Mouse (Mus musculus) thymus, adult 2 months (tissue): ENCODE data around the gene Nectin4. TPM values are rescaled to one million over a fixed set of nuclear protein-coding genes. Genes with fewer than 3 reads are reported as not detected.

Experiments
- DNase-seq: peaks from one replicate; pipeline ENCODE4 v3.0.0; 2021
- H3K27ac ChIP-seq: fragments of 200-500 bp; 2 replicates; pipeline ENCODE4 v1.5.1; 2012; ENCODE audit warnings: low read length, control low read depth; ENCODE audit not compliant: control insufficient read depth, insufficient read depth
- H3K27me3 ChIP-seq: fragments of 200-500 bp; 2 replicates; pipeline ENCODE4 v1.6.1; 2012; ENCODE audit warnings: mild to moderate bottlenecking, low read length, moderate library complexity, mixed read lengths; ENCODE audit not compliant: control insufficient read depth, insufficient read depth
- H3K36me3 ChIP-seq: fragments of 200-500 bp; 2 replicates; pipeline ENCODE4 v1.6.1; 2012; ENCODE audit warnings: mild to moderate bottlenecking, low read length, moderate library complexity; ENCODE audit not compliant: control insufficient read depth, insufficient read depth
- H3K4me1 ChIP-seq: fragments of 200-500 bp; replicated peaks from 2 replicates; pipeline ENCODE4 v1.6.1; 2012; ENCODE audit warnings: low read length; ENCODE audit not compliant: control insufficient read depth, insufficient read depth
- H3K4me3 ChIP-seq: fragments of 200-500 bp; 2 replicates; pipeline ENCODE4 v1.5.1; 2012; ENCODE audit warnings: mild to moderate bottlenecking, low read length, control low read depth, moderate library complexity; ENCODE audit not compliant: control insufficient read depth, insufficient read depth
- CTCF ChIP-seq: fragments of 200-500 bp; IDR thresholded peaks from 2 replicates; pipeline ENCODE4 v1.5.1; 2012; ENCODE audit warnings: mild to moderate bottlenecking, control low read depth, low read length, moderate library complexity, borderline replicate concordance; ENCODE audit not compliant: control insufficient read depth, poor library complexity, insufficient read depth; ENCODE audit errors: extremely low read depth
- POLR2A ChIP-seq: fragments of 200-500 bp; IDR thresholded peaks from 2 replicates; pipeline ENCODE4 v1.6.1; 2012; ENCODE audit warnings: mild to moderate bottlenecking, low read length, control low read depth, moderate library complexity; ENCODE audit not compliant: control insufficient read depth, poor library complexity, insufficient read depth; ENCODE audit errors: extremely low read depth
- WGBS: fragments of 180-500 bp; shearing (Covaris S2); methylation state at CpG from one replicate; pipeline ENCODE4 v1.1.7; 2018; 5-methylcytosine and 5-hydroxymethylcytosine counted together
- polyA plus RNA-seq: library from polyadenylated mRNA; depleted of rRNA; stranded (reverse); fragments of >200 nt; gene quantifications from 2 replicates; pipeline ENCODE4 v1.2.3, GENCODE M21; 2012

Nectin4 gene
- polyA plus RNA-seq, 1 experiment: 3.5 TPM

DNA sequence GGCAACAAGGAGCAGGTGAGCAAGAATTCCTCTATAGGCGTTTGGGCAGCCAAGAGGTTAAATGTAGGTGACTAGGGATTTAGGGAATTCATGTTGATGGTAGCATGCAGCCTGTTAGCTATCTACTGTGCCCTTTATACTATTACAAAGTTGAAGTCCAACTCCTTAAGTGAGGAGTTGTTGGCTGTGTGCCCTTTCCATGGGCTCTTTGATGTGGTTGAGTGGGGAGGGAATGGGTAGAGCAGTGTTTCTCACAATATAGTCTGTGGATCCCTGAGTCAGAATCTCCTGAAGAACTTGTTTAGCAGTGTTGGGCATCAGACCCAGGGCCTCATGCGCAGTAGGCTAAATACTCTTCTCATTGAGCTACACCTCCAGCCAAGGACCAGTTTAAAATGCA is 13.1 kb upstream of the Nectin4 start:
- 89% methylated on average over 2 of the region's 2 CpGs for WGBS
- H3K4me3 ChIP-seq: no peak overlapping the region
- H3K27ac ChIP-seq: no peak overlapping the region
- H3K27me3 ChIP-seq: no peaks in the 10 kb centered on the region
- TF ChIP-seq CTCF: no peak
- H3K36me3 ChIP-seq: peaks cover 8% of the 10 kb centered on the region; the same call in 1 of the 2 replicates
- DNase-seq: no peak
- H3K4me1 ChIP-seq: peaks cover 6% of the 10 kb centered on the region

DNA sequence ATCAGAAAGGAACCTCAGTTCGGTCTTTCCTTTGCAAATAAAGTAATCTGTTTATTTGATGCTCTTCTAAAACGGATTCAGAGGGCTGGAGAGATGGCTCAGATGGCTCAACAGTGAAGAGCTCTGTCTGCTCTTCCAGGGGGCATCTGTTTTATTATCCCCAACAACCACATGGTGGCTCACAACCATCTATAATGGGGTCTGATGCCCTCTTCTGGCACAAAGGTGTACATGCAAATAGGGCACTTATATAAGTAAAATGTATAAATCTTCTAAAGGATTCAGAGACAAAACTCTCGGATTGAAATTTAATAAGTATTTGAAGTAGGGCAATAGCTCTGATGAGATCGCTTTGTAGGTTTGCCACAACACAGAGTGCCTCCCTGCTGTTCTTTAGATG is 11.5 kb upstream of the Nectin4 start:
- H3K36me3 ChIP-seq: peaks cover 8% of the 10 kb centered on the region; the same call in 1 of the 2 replicates
- no peak overlapping the region for H3K27ac ChIP-seq
- no peak overlapping the region for H3K4me3 ChIP-seq
- peaks cover 6% of the 10 kb centered on the region for H3K4me1 ChIP-seq
- no peaks in the 10 kb centered on the region for H3K27me3 ChIP-seq
- TF ChIP-seq CTCF (no peak), POLR2A (no peak)
- 65% methylated on average over 4 of the region's 4 CpGs for WGBS
- DNase-seq: peak; percentile 48

DNA sequence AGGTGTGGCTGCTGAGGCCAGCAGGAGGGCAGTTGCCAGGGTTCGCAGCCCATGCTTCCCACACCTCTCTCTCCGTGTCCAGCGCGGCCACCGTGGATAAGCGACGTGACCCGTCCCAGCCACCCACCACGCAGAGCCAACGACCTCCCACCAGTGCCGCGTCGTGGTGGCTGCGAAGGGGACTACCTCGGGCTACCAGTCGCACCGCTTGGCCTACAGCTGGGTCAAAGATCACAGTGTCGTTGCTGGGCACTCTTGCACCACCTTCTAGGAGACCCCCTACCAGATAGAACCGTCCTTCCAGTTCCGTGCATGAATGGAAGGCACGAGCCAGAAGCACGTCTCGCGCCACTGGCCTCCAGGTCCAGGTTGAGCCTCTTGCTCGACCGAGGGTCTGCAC is 9.6 kb upstream of the Nectin4 start:
- 29% methylated on average over 26 of the region's 26 CpGs for WGBS
- H3K27ac ChIP-seq: no peak overlapping the region

DNA sequence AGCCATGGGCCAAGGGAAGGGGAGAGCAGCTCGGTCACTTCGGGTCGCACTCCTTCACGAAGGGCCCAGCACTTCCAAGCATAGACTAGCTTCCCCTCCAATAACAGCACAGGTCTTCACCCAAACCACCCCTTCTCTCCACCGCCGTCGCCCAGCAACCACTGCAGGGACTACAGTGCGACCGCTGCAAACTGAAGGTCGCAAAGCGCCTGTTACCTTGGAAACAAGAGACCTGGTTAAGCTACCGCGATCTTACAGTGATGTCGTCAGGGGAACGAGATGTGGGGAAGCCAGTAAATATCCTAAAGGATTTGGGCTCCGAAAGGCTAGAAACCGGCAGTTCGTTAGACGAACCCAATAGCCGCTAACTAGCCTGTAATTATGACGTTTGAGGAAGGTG is 9.2 kb upstream of the Nectin4 start, which contains the start of gene Klhdc9:
Klhdc9 (minus strand) TSS at position 143 of the 400 bp plus-strand sequence.
- peaks cover 6% of the 10 kb centered on the region for H3K4me1 ChIP-seq
- H3K36me3 ChIP-seq: peaks cover 8% of the 10 kb centered on the region; the same call in 1 of the 2 replicates
- TF ChIP-seq POLR2A (peak; percentile 45), CTCF (no peak; the same call in 1 of the 2 replicates)
- DNase-seq: peak; percentile 90
- WGBS: 1% methylated on average over 21 of the region's 21 CpGs
- H3K27ac ChIP-seq: no peak within 1 kb of the TSS
- peak within 1 kb of the TSS; percentile 55 for H3K4me3 ChIP-seq
- no peaks in the 10 kb centered on the region for H3K27me3 ChIP-seq

More for the DNA sequence above, 9.6 kb upstream of the Nectin4 start:
- no peaks in the 10 kb centered on the region for H3K27me3 ChIP-seq
- peak; percentile 33 for DNase-seq
- TF ChIP-seq POLR2A (no peak), CTCF (no peak)
- peaks cover 8% of the 10 kb centered on the region; the same call in 1 of the 2 replicates for H3K36me3 ChIP-seq
- peak overlapping the region; percentile 55 for H3K4me3 ChIP-seq
- H3K4me1 ChIP-seq: peaks cover 6% of the 10 kb centered on the region

DNA sequence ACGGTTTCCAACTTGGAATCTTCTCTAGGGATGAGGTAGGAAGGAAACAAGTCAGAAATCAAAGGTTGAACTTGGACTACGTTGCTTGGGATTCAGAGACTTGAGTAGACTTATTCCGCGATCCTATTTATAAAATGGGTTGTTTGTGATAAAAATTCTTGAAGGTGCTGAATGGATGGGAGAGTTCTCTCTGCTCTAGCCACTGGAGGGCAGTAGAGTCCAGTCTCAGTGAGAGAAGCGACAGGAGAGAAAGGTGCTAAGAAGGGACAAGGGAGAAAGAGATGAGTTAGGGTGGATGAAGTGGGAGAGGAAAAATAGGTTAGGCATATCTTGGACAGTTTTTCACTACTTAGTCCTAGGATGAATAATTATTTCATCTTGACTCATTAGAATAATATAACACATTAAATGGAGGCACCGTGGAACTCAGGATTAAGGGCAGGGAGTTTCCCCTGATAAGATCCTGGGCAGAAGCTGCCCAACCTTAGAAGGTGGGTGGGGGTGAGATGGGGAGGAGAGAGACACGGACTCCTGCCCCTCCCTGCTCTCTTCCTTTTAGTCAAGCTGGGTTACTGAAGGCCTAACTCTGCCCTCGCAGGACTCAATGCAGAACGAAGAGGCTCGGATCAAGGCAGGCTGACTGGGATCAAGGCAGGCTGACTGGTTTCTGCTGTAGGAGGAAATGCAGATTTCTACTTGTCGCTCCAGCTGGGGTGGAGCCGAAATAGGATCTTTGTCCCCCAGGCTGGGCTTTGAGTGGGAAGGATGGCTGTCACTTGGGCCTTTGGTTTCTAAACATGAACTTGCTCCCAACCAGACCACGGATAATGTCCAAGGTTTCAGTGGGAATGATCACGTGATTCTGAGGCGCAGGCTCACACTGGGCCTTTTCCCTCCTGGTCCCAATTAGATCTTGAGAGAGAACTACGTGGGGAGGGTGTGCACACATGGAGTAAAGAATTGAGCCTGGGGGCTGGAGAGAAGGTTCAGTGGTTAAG is 8.5 kb upstream of the Nectin4 start:
- DNase-seq: peak; percentile 78
- Histone ChIP-seq H3K36me3 (peaks cover 8% of the 10 kb centered on the region; the same call in 1 of the 2 replicates), H3K4me1 (peaks cover 6% of the 10 kb centered on the region), H3K4me3 (peak overlapping the region; percentile 55), H3K27me3 (no peaks in the 10 kb centered on the region), H3K27ac (no peak overlapping the region)
- TF ChIP-seq CTCF: no peak
- no peak for TF ChIP-seq POLR2A
- WGBS: 52% methylated on average over 16 of the region's 16 CpGs

DNA sequence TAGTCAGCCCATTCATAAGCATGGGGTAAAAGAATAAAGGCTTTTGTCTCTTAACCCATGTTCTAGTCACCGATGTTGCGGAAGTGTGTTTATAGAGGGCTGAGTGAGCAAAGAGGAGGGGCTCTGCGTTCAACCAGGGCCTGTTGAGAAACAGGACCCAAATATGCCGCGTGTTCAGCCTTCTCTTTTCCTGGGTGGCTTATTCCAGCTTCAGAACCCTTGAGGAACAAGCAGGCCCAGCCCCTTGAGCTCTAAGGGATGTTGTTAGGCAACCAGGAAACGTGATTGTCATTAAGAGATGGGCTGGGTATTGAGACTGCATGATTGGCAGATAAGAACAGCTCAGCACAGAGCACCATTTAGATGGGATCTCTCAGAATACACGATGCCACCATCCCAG is 4.0 kb upstream of the Nectin4 start:
- Histone ChIP-seq H3K36me3 (no peaks in the 10 kb centered on the region), H3K27me3 (no peaks in the 10 kb centered on the region), H3K27ac (no peak overlapping the region), H3K4me1 (no peaks in the 10 kb centered on the region), H3K4me3 (no peak overlapping the region)
- WGBS: 84% methylated on average over 7 of the region's 7 CpGs
- TF ChIP-seq POLR2A: no peak
- TF ChIP-seq CTCF: no peak
- DNase-seq: no peak

DNA sequence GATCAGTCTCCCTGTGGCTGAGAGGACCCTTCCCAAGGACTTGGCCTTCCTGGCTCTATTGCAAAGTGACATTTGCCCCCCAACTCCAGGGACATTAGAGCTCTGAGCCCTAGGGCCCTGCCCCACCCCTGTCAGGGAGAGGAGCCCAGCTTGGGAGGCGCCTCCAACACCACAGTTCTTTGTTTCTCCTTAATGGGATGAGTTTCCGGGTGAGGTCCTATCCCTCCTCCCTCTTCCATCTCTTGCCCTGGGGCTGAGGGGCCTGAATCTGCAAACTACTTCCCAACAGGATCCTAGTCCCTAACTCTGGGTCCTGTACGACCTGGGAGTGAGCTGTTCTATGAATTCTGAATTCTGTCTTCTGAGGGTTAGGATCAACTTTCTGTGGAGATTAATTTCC is 3.0 kb downstream of the Nectin4 start:
- H3K4me3 ChIP-seq: no peak overlapping the region
- H3K4me1 ChIP-seq: no peaks in the 10 kb centered on the region
- no peak for TF ChIP-seq POLR2A
- no peak for TF ChIP-seq CTCF
- WGBS: 91% methylated on average over 3 of the region's 3 CpGs
- no peaks in the 10 kb centered on the region for H3K36me3 ChIP-seq
- no peak for DNase-seq
- H3K27me3 ChIP-seq: no peaks in the 10 kb centered on the region
- H3K27ac ChIP-seq: no peak overlapping the region
